Mouse (Mus musculus): Measurements from ENCODE around the gene Afg3l1.
"Not testable (repeated sequence)": the region's sequence is repeated elsewhere in the genome, so short reads cannot be mapped to it uniquely, and the experiment has no call there.

Afg3l1 gene

GRCm38 (mm10) chr8:123472991-123473390, 4.7 kb upstream of the Afg3l1 start:
- not testable (repeated sequence) for DNase-seq

- not testable (repeated sequence) for DNase-seq
Observed at GRCm38 (mm10) chr8:123474549-123474948, 3.2 kb upstream of the Afg3l1 start.

- DNase-seq: no peak
Observed at GRCm38 (mm10) chr8:123476911-123477736, 579 bp upstream of the Afg3l1 start.

- DNase-seq: no peak
Observed at GRCm38 (mm10) chr8:123478456-123479218, 934 bp downstream of the Afg3l1 start.

- DNase-seq: no peak
Observed at GRCm38 (mm10) chr8:123482627-123483026, 4.9 kb downstream of the Afg3l1 start.

- DNase-seq: no peak
Observed at GRCm38 (mm10) chr8:123491280-123492075, 13.8 kb downstream of the Afg3l1 start.

GRCm38 (mm10) chr8:123492898-123493297, 15.2 kb downstream of the Afg3l1 start:
- DNase-seq: no peak

GRCm38 (mm10) chr8:123497699-123498098, 20.0 kb downstream of the Afg3l1 start:
- DNase-seq: no peak

- DNase-seq: peak; percentile 38
Observed at GRCm38 (mm10) chr8:123498963-123499362, 21.3 kb downstream of the Afg3l1 start.

- no peak for DNase-seq
Observed at GRCm38 (mm10) chr8:123499556-123499955, 21.9 kb downstream of the Afg3l1 start.

GRCm38 (mm10) chr8:123502192-123502591, 24.5 kb downstream of the Afg3l1 start:
- no peak for DNase-seq

GRCm38 (mm10) chr8:123503801-123504467, 26.2 kb downstream of the Afg3l1 start:
- no peak for DNase-seq

GRCm38 (mm10) chr8:123504591-123505195, 27.0 kb downstream of the Afg3l1 start:
- no peak for DNase-seq

- DNase-seq: no peak
Observed at GRCm38 (mm10) chr8:123505267-123505666, 27.6 kb downstream of the Afg3l1 start.

- DNase-seq: no peak
Observed at GRCm38 (mm10) chr8:123505695-123506094, 28.0 kb downstream of the Afg3l1 start.

GRCm38 (mm10) chr8:123507153-123507552, 29.4 kb downstream of the Afg3l1 start:
- DNase-seq: no peak

- DNase-seq: no peak
Observed at GRCm38 (mm10) chr8:123510819-123511218, 33.1 kb downstream of the Afg3l1 start.

- no peak for DNase-seq
Observed at GRCm38 (mm10) chr8:123514136-123514535, 36.4 kb downstream of the Afg3l1 start.

- peak; percentile 62 for DNase-seq
Observed at GRCm38 (mm10) chr8:123514781-123515539, 37.3 kb downstream of the Afg3l1 start, which contains the start of gene Dbndd1. Dbndd1 (minus strand) TSS chr8:123515463.

GRCm38 (mm10) chr8:123515540-123515897, 37.8 kb downstream of the Afg3l1 start:
- DNase-seq: no peak

- no peak for DNase-seq
Observed at GRCm38 (mm10) chr8:123516596-123516995, 38.9 kb downstream of the Afg3l1 start.

All from right cerebral cortex, postnatal 25 days (tissue).